Mouse (Mus musculus) midbrain, embryonic 15.5 days (tissue): ENCODE data around the gene Gm9732. TPM values are rescaled to one million over a fixed set of nuclear protein-coding genes. Genes with fewer than 3 reads are reported as not detected.
"Not testable (repeated sequence)": the region's sequence is repeated elsewhere in the genome, so short reads cannot be mapped to it uniquely, and the experiment has no call there.

Experiments
- ATAC-seq: fragments of 200-750 bp; cut with Nextera tagmentation; replicated peaks from 2 replicates; pipeline ENCODE4 v1.8.0; 2017; ENCODE audit warnings: moderate TSS enrichment
- H3K27ac ChIP-seq: fragments of 300-500 bp; sonication (generic); 2 replicates; pipeline ENCODE4 v1.5.1; 2015; ENCODE audit warnings: mild to moderate bottlenecking, inconsistent platforms
- H3K27me3 ChIP-seq: fragments of 300-500 bp; sonication (generic); replicated peaks from 2 replicates; pipeline ENCODE4 v1.6.1; 2015; ENCODE audit warnings: inconsistent platforms
- H3K36me3 ChIP-seq: fragments of 300-500 bp; sonication (generic); replicated peaks from 2 replicates; pipeline ENCODE4 v1.6.1; 2015; ENCODE audit warnings: inconsistent platforms
- H3K4me1 ChIP-seq: fragments of 300-500 bp; sonication (generic); 2 replicates; pipeline ENCODE4 v1.6.1; 2015; ENCODE audit warnings: inconsistent platforms
- H3K4me2 ChIP-seq: fragments of 300-500 bp; sonication (generic); 2 replicates; pipeline ENCODE4 v1.6.1; 2015; ENCODE audit warnings: inconsistent platforms, mild to moderate bottlenecking, moderate library complexity
- H3K4me3 ChIP-seq: fragments of 300-500 bp; sonication (generic); 2 replicates; pipeline ENCODE4 v1.5.1; 2015; ENCODE audit warnings: mild to moderate bottlenecking, inconsistent platforms
- H3K9ac ChIP-seq: fragments of 300-500 bp; sonication (generic); 2 replicates; pipeline ENCODE4 v1.6.1; 2015; ENCODE audit warnings: mild to moderate bottlenecking, inconsistent platforms
- H3K9me3 ChIP-seq: fragments of 300-500 bp; sonication (generic); 2 replicates; pipeline ENCODE4 v1.6.1; 2016; ENCODE audit warnings: inconsistent platforms
- WGBS: fragments of 180-500 bp; shearing (Covaris S2); methylation state at CpG from one replicate; pipeline ENCODE4 v1.1.7; 2015; ENCODE audit warnings: mixed read lengths; 5-methylcytosine and 5-hydroxymethylcytosine counted together
- polyA plus RNA-seq: library from polyadenylated mRNA; unstranded; fragments of >200 nt; fragmentation: Nextera tagmentation; extraction: Ambion mirVana; gene quantifications from 2 replicates; pipeline ENCODE4 v1.2.1, GENCODE M21; 2015

The Gm9732 gene
- polyA plus RNA-seq: not detected in 2 replicates

DNA sequence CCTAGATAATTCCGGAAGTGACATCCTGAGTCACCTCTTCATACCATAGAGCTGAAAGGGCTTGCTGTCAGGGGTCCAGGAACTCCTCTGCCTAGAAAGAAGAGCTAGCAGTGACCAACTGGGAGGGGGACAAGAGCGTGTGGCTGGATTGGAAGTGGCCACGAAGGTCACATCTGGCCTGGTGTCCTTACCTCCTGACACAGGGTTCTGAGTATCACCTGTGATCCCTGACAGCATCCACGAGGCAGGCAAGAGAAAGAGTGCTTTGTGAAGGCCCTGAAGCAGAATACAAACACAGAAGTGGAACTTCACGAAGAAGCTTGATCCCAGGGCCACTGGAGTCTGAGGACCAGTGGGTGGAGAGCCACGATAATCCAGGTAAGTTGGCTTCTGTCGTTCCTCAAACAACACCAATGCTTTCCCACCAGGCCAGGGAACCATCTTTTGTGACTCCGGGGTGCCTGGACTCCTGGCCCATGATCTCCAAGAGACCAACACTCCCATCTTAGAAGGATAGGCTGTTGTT, at the start of gene Gm9732:
Gene Gm9732 (plus strand): TSS at position 51 of the 526 bp plus-strand sequence.
- H3K27me3 ChIP-seq, H3K4me3 ChIP-seq, H3K9ac ChIP-seq, H3K36me3 ChIP-seq, H3K9me3 ChIP-seq, H3K4me1 ChIP-seq, H3K4me2 ChIP-seq, H3K27ac ChIP-seq, ATAC-seq: not testable (repeated sequence)
- 86% methylated on average over 8 of the region's 8 CpGs for WGBS

DNA sequence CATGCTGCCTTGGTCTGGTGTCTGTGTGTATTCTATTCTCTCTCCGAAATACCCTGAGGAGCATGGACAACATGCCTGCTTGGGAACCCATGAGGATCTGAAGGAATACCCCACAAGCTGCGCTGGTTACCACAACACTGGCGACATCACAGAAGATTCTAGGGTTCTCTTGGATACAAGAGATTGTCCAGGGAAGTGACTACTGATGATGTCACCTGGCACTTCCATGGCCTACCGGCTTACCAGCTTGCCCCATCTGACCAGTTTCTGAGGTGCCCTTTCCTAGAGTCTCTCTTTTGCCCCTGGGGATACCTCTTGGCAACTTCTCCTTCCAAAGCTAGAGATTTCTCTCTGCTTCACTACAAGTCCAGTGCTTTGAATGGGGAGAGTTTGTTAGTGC, 39.6 kb upstream of the Gm9732 start, which contains the start of gene Gm8122:
Gene Gm8122 (minus strand): TSS at position 101 of the 400 bp plus-strand sequence.
- not testable (repeated sequence) for H3K27ac ChIP-seq, H3K27me3 ChIP-seq, H3K4me1 ChIP-seq, ATAC-seq, H3K4me3 ChIP-seq, H3K9ac ChIP-seq, H3K4me2 ChIP-seq, H3K36me3 ChIP-seq, H3K9me3 ChIP-seq
- WGBS: 91% methylated on average over 4 of the region's 4 CpGs

DNA sequence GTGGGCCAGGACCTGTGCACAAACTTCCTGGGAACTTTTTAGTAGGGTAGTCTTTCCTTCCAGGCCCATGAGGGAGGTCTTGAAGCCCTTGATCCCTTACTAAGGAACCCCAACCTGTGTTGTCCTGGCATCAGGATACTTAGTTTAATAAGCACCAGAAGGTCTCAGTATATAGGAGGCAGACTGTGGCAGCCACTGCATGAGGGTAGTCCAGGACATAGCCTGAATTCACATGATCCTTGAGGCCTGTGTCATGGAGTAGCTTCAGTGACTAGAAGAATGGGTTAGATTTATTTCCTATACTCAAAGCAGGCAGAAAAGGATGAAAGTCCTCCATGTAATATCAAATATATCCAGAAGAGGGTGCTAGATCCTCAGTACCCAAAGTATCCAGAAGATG, 37.1 kb upstream of the Gm9732 start:
- H3K4me3 ChIP-seq, ATAC-seq, H3K4me2 ChIP-seq, H3K27me3 ChIP-seq, H3K36me3 ChIP-seq, H3K27ac ChIP-seq, H3K9ac ChIP-seq, H3K9me3 ChIP-seq, H3K4me1 ChIP-seq: not testable (repeated sequence)

DNA sequence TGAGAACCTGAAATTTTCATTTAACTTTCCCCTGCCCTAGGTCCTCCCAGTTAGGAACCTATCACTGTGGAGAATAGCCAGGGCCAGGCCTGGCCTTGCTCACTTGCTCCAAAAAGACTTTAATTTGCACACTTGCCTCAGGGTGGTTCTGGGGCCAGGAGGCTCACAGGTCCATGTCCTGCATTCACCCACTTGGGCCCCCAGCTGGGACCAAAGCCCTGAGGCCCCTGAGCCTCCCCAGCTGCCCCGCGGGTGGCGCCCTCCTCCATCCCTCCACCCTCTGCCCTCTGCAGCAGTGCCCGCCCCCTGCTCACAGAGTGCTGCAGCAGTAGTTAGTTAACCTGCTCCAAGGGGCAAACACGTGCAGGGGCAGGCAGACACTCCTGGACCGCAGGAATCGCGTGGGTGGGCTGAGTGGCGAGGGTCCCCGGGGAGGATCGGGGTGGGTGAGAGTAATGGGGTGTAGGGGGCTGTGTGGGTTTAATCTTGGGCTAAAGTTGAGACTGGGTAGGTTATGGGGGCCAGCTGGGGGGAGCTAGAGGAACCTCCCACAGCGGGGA, 25.1 kb upstream of the Gm9732 start:
- not testable (repeated sequence) for H3K9ac ChIP-seq, H3K4me2 ChIP-seq, H3K27ac ChIP-seq, H3K36me3 ChIP-seq, H3K4me3 ChIP-seq, H3K27me3 ChIP-seq, ATAC-seq, H3K9me3 ChIP-seq, H3K4me1 ChIP-seq
- 25% methylated on average over 11 of the region's 12 CpGs for WGBS

DNA sequence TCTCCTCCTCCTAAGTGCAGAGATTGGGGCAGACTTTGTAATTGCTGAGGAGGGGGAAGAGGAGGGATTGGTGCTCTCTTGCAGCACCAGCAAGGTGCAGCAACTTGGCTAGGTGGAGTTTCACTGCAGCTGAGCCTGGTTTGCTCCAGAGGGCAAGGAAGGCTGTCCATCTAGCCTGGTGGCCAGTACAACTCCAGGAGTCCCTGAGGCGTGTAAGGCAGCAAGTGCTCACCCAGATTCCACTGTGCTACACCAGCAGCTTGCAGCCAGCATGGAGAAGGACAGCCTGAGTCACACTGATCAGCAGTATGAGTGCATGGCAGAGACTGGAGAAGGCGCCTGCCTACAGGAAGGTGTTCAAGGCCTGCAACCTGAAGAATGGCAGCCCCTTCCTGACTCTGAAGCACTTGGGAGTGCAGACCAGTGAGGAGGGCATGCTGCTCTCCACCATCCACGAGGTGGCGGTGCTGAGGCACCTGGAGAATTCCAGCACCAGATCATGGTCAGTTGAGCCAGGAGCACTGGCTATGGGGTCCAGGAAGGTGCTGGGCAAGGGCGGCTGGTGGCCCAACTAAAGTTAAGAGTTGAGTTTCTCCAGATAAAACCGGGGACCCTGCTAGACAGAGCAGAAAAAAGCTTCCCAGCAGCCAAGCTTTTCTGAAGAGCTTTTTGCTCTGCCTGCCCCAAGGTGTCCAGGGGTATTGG, 24.1 kb upstream of the Gm9732 start:
- not testable (repeated sequence) for H3K9ac ChIP-seq, H3K4me1 ChIP-seq, H3K4me3 ChIP-seq, H3K27ac ChIP-seq, ATAC-seq, H3K9me3 ChIP-seq, H3K4me2 ChIP-seq, H3K27me3 ChIP-seq, H3K36me3 ChIP-seq
- 41% methylated on average over 5 of the region's 6 CpGs for WGBS

DNA sequence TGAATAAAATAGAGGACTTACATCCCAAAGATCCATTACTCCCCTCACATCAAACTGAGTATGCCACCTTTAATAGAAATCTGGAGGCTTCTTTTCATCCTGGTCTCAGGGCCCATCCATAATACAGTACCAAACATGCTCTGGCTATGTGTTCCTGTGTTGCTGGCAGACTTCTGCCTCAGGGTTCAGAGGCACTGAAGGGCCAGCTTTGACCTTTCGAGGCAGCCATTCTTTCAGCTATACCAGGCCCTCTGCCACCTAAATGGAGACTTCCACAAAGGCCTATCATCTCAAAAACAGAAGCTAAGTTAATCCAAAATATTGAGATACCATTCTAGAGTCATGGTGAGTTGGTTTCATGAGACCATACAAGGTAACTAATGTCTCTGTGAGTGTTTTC, 18.3 kb upstream of the Gm9732 start:
- not testable (repeated sequence) for H3K4me2 ChIP-seq, H3K4me1 ChIP-seq, H3K4me3 ChIP-seq, ATAC-seq, H3K27me3 ChIP-seq, H3K9ac ChIP-seq, H3K36me3 ChIP-seq, H3K27ac ChIP-seq, H3K9me3 ChIP-seq
- 78% methylated on average over 1 of the region's 1 CpGs for WGBS

DNA sequence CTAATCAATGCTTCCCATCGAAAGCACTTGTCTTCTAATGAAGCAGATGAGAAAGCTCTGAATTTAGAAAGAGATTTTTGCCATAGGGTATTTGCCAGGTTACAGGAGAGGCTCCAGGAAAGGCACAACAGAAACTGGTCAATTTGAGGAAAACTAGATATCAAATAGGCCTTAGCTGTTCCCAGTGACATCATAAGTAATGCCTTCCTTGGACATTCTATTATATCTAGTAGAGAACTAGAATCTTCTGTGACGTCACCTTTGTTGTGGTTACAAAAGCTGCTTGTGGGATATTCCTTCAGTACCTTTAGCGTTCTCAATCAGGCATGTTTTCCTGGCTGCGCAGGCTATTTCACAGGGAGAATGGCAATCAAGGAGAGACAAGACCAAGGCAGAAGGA, 16.5 kb upstream of the Gm9732 start, which contains the start of gene Gm8126:
Gene Gm8126 (plus strand): TSS at position 301 of the 400 bp plus-strand sequence.
- WGBS: 95% methylated on average over 3 of the region's 4 CpGs
- not testable (repeated sequence) for H3K4me3 ChIP-seq, H3K9me3 ChIP-seq, ATAC-seq, H3K27me3 ChIP-seq, H3K9ac ChIP-seq, H3K36me3 ChIP-seq, H3K4me1 ChIP-seq, H3K27ac ChIP-seq, H3K4me2 ChIP-seq

DNA sequence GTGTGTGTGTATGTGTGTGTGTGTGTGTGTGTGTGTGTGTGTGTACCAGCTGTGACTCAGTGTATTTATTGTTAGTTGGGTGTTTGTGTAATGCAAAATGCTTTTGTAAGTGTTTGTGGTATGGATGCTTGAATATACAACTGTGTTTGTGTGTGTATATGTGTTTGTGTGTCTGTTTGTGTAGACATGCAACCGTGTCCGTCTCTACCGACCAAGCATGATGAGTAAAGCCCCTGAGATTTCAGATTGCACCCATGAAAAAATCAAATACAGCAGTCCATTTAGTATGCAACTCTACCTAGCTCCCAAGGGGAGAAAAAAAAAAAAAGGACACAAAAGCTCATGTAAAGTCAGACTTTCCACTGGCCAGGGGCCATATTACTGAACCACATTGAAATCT, 11.4 kb upstream of the Gm9732 start:
- not testable (repeated sequence) for H3K27ac ChIP-seq, H3K27me3 ChIP-seq, H3K9ac ChIP-seq, ATAC-seq, H3K36me3 ChIP-seq, H3K4me1 ChIP-seq, H3K4me2 ChIP-seq, H3K9me3 ChIP-seq, H3K4me3 ChIP-seq
- 93% methylated on average over 3 of the region's 3 CpGs for WGBS

DNA sequence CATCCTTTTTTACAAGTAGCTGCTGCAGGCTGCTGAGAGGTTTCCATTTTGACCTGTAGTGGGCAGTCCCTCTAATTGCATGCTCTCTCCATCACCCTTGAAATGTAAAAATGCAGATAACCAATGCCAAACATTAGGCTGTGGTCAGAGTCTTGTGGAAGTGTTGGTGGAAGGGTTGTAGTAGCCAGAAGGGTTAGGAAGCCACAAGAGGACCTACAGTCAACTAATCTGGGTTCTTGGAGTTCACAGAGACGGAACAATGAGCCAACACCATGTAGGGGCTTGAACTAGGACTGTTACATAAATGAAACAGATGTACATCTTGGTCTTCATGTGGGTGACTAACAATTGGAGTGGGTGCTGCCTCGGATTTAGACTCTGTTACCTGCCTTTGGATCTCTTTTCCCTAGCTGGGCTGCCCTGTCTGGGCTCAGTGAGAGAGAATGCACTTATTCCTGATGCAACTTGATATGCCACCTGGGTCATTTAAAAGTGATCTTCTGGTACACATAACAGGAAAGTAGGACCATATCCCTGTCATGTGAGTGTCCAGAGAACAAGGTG, 6.2 kb upstream of the Gm9732 start:
- H3K27me3 ChIP-seq, H3K27ac ChIP-seq, ATAC-seq, H3K9ac ChIP-seq, H3K9me3 ChIP-seq, H3K4me1 ChIP-seq, H3K4me2 ChIP-seq, H3K4me3 ChIP-seq, H3K36me3 ChIP-seq: not testable (repeated sequence)
- 46% methylated on average over 2 of the region's 2 CpGs for WGBS

DNA sequence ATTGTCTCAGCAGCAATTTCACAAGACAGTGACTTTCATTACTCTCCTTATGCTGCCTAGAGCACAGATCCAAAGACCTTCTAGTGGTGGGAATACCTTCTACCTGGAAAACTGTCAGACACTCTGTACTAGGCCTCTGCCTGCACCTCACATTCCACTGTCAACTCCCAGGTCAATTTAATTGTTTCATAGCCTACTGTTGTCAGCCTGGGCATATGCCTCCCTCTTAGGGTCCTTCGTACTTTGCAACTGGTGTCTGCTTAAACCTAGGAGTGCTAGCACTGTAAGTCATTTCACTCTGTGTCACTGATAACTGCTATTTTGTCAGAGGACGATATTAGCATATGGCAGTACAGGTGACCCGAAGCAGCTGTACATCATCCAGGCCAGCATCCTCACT, 5.6 kb upstream of the Gm9732 start:
- ATAC-seq, H3K9ac ChIP-seq, H3K4me2 ChIP-seq, H3K36me3 ChIP-seq, H3K4me3 ChIP-seq, H3K9me3 ChIP-seq, H3K4me1 ChIP-seq, H3K27me3 ChIP-seq, H3K27ac ChIP-seq: not testable (repeated sequence)
- 88% methylated on average over 3 of the region's 3 CpGs for WGBS

DNA sequence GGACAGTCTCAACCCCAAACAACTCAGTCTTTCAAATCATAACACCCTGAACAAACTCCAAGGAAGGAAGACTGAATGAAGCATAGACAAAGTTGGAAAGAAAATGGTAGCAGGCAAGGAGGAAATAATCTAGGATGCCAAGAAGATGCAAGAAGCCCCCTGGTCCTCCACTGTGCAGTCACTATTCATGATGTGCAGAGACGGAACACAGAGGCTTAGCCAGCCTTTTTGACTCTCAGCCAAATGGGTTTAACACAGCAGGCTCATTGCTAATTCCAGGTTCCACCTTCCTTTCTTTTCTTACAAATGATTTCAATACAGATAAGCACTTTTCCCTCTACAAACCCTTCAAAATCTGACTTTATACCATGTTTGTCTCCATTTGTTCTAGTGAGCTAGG, 1.7 kb upstream of the Gm9732 start:
- H3K27me3 ChIP-seq, ATAC-seq, H3K9me3 ChIP-seq, H3K27ac ChIP-seq, H3K4me3 ChIP-seq, H3K4me1 ChIP-seq, H3K9ac ChIP-seq, H3K36me3 ChIP-seq, H3K4me2 ChIP-seq: not testable (repeated sequence)
- 54% methylated on average over 1 of the region's 1 CpGs for WGBS

DNA sequence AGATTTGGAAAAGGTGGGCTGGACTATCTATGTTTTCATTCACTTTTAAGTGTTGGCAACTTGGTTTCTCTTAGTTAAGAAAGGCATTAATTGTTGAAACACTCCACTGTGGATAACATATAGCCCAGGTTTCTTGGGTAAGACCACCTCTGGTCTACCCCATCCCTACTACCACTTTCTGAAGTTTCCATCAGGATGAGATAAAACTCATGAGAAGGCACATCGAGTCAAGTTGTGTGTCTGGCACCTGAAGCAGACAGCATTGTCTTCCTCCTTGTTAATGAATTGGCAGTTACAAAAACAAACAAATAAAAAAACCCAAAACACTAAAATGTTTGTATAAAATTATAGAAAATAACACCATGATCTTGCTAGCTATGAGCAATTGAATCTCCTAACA, 916 bp downstream of the Gm9732 start:
- not testable (repeated sequence) for H3K9me3 ChIP-seq, H3K27me3 ChIP-seq, H3K9ac ChIP-seq, H3K27ac ChIP-seq, H3K4me1 ChIP-seq, H3K36me3 ChIP-seq, ATAC-seq, H3K4me2 ChIP-seq, H3K4me3 ChIP-seq
- 77% methylated on average over 1 of the region's 1 CpGs for WGBS

DNA sequence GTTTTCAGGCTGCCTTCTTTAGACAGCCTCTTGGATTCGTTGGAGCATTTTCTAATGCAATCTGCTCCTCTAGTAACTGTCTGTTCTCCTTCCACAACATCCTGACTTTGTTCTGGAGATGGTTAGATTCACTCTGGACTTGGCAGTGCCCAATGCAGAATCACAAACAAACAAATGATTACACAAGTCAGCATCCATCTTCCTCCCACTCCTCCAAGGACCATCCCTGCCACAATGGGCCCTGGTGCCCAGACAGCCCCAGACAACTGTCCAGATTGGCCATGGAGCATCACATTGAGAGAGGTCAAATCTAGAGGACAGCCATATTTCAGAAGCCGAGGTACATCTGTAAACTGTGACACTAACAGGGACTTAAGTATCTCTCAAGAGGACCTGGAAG, 2.6 kb downstream of the Gm9732 start:
- H3K4me1 ChIP-seq, H3K4me3 ChIP-seq, H3K27me3 ChIP-seq, H3K36me3 ChIP-seq, H3K4me2 ChIP-seq, H3K27ac ChIP-seq, H3K9me3 ChIP-seq, H3K9ac ChIP-seq, ATAC-seq: not testable (repeated sequence)
- WGBS: 74% methylated on average over 2 of the region's 2 CpGs
